Mouse (Mus musculus): ENCODE measurements at regions not wholly inside any gene's neighbourhood (a gene's known extent, or its start where the extent isn't known, plus 50 kb on each side); places are given as distances from the start of the nearest gene placed in this dataset.

- no peak overlapping the region for H3K27ac ChIP-seq
- no peak for ATAC-seq (ENCODE audit: low FRiP score, low read depth)
- H3K4me2 ChIP-seq (replicated peaks) = no peak overlapping the region
- no peaks in the 10 kb centered on the region for H3K36me3 ChIP-seq
- no peaks in the 10 kb centered on the region for H3K27me3 ChIP-seq (replicated peaks)
- no peak overlapping the region for H3K4me3 ChIP-seq
- H3K9ac ChIP-seq = no peak overlapping the region
- H3K4me1 ChIP-seq = no peaks in the 10 kb centered on the region
- H3K9me3 ChIP-seq = no peaks in the 10 kb centered on the region
Observed at GRCm38 (mm10) chr10:114083441-114083840, 718.7 kb downstream of the Trhde start.

DNA sequence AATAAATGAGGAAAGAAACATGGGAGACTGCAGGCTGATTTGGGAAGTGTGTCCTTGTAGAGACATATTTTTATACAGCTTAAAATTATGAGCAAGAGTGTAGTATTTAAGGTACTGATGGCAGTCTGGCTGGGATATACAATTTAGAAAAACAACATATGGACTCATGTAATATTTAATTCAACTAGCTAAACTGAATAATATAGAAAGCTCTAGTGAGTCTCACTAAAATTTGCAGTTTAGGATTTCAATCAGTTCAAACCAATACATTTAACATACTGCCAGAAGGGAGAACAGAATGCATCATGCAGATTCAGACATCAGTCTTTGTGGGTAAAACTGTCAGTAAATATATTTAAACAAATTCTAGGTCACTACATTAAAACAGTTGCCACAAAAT, 760.1 kb downstream of the Trhde start:
- H3K27me3 ChIP-seq (replicated peaks) = no peaks in the 10 kb centered on the region
- no peaks in the 10 kb centered on the region for H3K9me3 ChIP-seq
- H3K4me2 ChIP-seq (replicated peaks) = no peak overlapping the region
- no peak overlapping the region for H3K9ac ChIP-seq
- H3K4me1 ChIP-seq = no peaks in the 10 kb centered on the region
- no peak overlapping the region for H3K27ac ChIP-seq
- H3K4me3 ChIP-seq = no peak overlapping the region
- no peak for ATAC-seq (ENCODE audit: low FRiP score, low read depth)
- H3K36me3 ChIP-seq = no peaks in the 10 kb centered on the region

- ATAC-seq (ENCODE audit: low FRiP score, low read depth) = no peak
Observed at GRCm38 (mm10) chr10:114013427-114013826, 788.7 kb downstream of the Trhde start.

GRCm38 (mm10) chr10:113985376-113985775, 816.7 kb downstream of the Trhde start:
- Histone ChIP-seq H3K4me3 (no peak overlapping the region), H3K9me3 (no peaks in the 10 kb centered on the region), H3K4me1 (no peaks in the 10 kb centered on the region), H3K9ac (no peak overlapping the region), H3K27me3 (replicated peaks) (no peaks in the 10 kb centered on the region), H3K36me3 (no peaks in the 10 kb centered on the region), H3K27ac (no peak overlapping the region), H3K4me2 (replicated peaks) (no peak overlapping the region)
- ATAC-seq (ENCODE audit: low FRiP score, low read depth) = no peak

More at GRCm38 (mm10) chr10:114013427-114013826, 788.7 kb downstream of the Trhde start:
- H3K36me3 ChIP-seq = no peaks in the 10 kb centered on the region
- no peaks in the 10 kb centered on the region for H3K9me3 ChIP-seq
- H3K4me1 ChIP-seq = no peaks in the 10 kb centered on the region
- no peak overlapping the region for H3K4me2 ChIP-seq (replicated peaks)
- H3K27ac ChIP-seq = no peak overlapping the region
- H3K9ac ChIP-seq = no peak overlapping the region
- no peaks in the 10 kb centered on the region for H3K27me3 ChIP-seq (replicated peaks)
- H3K4me3 ChIP-seq = no peak overlapping the region

DNA sequence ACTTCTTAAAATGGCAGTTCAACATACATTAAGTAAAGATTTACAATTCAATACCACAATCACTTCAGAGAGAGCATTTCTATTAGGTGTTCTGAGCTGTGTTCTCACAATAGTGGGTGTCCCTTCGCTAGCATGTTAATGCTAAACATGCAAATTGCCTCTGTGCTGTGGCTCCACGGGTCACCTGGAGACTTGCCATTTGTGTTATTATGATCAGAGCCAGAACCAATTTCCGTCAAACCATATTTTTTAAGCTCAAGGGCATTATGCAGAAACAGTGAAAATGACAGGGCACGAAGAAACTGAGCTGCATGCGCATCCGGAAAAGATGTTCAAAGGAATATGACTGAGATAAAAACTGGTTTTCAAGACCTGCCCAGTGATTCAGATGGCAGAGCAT, 829.3 kb downstream of the Trhde start:
- Histone ChIP-seq H3K4me2 (replicated peaks) (no peak overlapping the region), H3K9ac (no peak overlapping the region), H3K27me3 (replicated peaks) (no peaks in the 10 kb centered on the region), H3K4me3 (no peak overlapping the region), H3K9me3 (0 out of 2 replicates have a peak, but pooled peaks cover under 1% of the 10 kb centered on the region), H3K27ac (no peak overlapping the region), H3K36me3 (no peaks in the 10 kb centered on the region), H3K4me1 (no peaks in the 10 kb centered on the region)
- 81% methylated on average over 6 of the region's 6 CpGs for WGBS
- no peak for ATAC-seq (ENCODE audit: low FRiP score, low read depth)

DNA sequence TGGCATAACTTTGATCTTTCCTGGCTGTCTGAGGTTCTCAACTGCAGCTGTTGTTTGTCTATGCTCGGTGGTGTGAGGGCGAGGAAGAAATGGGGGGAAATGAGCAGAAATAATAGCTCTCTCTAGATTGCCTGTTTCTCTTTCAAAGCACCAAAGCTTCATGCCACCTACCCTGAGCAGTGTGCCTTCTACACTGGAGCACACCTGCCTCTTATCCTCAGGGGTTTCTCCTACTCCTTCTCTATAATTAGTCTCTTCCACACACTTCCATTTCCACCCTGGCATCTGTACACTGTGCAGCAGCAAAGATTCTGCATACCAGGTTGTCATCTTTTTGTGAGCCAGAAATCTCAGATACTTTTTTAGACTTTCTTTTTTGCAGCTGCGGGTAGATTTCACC, 855.3 kb downstream of the Trhde start:
- H3K27ac ChIP-seq = no peak overlapping the region
- no peak for ATAC-seq (ENCODE audit: low FRiP score, low read depth)
- no peak overlapping the region for H3K4me2 ChIP-seq (replicated peaks)
- 38% methylated on average over 3 of the region's 3 CpGs for WGBS
- no peaks in the 10 kb centered on the region for H3K9me3 ChIP-seq
- no peaks in the 10 kb centered on the region for H3K36me3 ChIP-seq
- no peak overlapping the region for H3K9ac ChIP-seq
- no peaks in the 10 kb centered on the region for H3K4me1 ChIP-seq
- no peaks in the 10 kb centered on the region for H3K27me3 ChIP-seq (replicated peaks)
- no peak overlapping the region for H3K4me3 ChIP-seq

GRCm38 (mm10) chr10:113939524-113939923, 862.6 kb downstream of the Trhde start:
- H3K4me1 ChIP-seq = no peaks in the 10 kb centered on the region
- H3K36me3 ChIP-seq = no peaks in the 10 kb centered on the region
- ATAC-seq (ENCODE audit: low FRiP score, low read depth) = no peak
- H3K4me3 ChIP-seq = no peak overlapping the region
- no peaks in the 10 kb centered on the region for H3K9me3 ChIP-seq
- no peak overlapping the region for H3K4me2 ChIP-seq (replicated peaks)
- H3K27me3 ChIP-seq (replicated peaks) = no peaks in the 10 kb centered on the region
- whole genome bisulfite sequencing = 83% methylated on average over 6 of the region's 6 CpGs
- no peak overlapping the region for H3K27ac ChIP-seq
- no peak overlapping the region for H3K9ac ChIP-seq

GRCm38 (mm10) chr10:113930201-113930790, 871.8 kb downstream of the Trhde start:
- no peak for ATAC-seq (ENCODE audit: low FRiP score, low read depth)
- Histone ChIP-seq H3K9me3 (no peaks in the 10 kb centered on the region), H3K4me1 (no peaks in the 10 kb centered on the region), H3K4me2 (replicated peaks) (no peak overlapping the region), H3K27ac (no peak overlapping the region), H3K4me3 (no peak overlapping the region), H3K36me3 (no peaks in the 10 kb centered on the region), H3K9ac (no peak overlapping the region), H3K27me3 (replicated peaks) (no peaks in the 10 kb centered on the region)
- WGBS = 83% methylated on average over 6 of the region's 6 CpGs

GRCm38 (mm10) chr10:113916705-113917104, 885.4 kb downstream of the Trhde start:
- Histone ChIP-seq H3K9ac (no peak overlapping the region), H3K27ac (no peak overlapping the region), H3K27me3 (replicated peaks) (no peaks in the 10 kb centered on the region), H3K4me1 (no peaks in the 10 kb centered on the region), H3K4me2 (replicated peaks) (no peak overlapping the region), H3K36me3 (no peaks in the 10 kb centered on the region), H3K9me3 (no peaks in the 10 kb centered on the region), H3K4me3 (no peak overlapping the region)
- 79% methylated on average over 3 of the region's 3 CpGs for WGBS
- ATAC-seq (ENCODE audit: low FRiP score, low read depth) = no peak

- H3K4me1 ChIP-seq = no peaks in the 10 kb centered on the region
- no peaks in the 10 kb centered on the region for H3K27me3 ChIP-seq (replicated peaks)
- no peak overlapping the region for H3K4me3 ChIP-seq
- H3K4me2 ChIP-seq (replicated peaks) = no peak overlapping the region
- 86% methylated on average over 1 of the region's 1 CpGs for WGBS
- ATAC-seq (ENCODE audit: low FRiP score, low read depth) = no peak
- no peak overlapping the region for H3K27ac ChIP-seq
- no peak overlapping the region for H3K9ac ChIP-seq
- no peaks in the 10 kb centered on the region for H3K9me3 ChIP-seq
- no peaks in the 10 kb centered on the region for H3K36me3 ChIP-seq
Observed at GRCm38 (mm10) chr10:113902744-113903143, 899.4 kb downstream of the Trhde start.

DNA sequence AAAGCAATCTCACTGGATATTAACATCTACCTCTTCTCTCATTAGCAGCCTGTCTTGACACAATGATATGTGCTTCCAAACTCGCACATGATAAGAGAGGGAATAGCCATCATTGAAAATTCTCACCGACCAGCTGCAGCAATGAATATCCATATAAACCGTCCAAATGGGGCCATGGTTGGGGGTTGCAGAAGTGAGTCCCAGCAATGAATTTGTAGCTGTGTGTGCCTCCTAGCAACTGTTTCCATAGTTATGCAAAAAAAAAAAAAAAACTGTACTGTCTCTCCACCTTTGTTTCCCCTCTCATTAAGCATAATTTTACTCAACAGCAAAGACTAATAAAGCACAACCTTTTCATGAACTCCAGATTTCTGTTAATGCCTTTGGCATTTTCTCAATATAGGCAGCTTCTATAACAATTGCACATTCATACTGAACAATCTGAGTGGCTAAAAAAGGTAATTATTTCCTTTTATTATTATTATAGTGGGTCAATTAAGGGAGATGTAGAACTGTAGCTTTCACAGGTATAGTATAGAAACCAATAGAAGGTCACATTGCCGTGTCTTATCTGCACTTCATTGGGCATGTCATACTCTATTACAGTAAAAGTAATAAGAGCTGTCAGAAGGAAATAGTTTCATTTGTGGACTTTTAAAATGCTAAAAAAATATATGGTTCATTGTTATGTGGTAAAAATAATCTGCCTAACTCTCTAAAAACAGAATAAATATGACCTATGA, 927.5 kb downstream of the Trhde start:
- no peak overlapping the region for H3K4me2 ChIP-seq (replicated peaks)
- no peaks in the 10 kb centered on the region for H3K9me3 ChIP-seq
- H3K27ac ChIP-seq = no peak overlapping the region
- H3K27me3 ChIP-seq (replicated peaks) = no peaks in the 10 kb centered on the region
- H3K4me1 ChIP-seq = no peaks in the 10 kb centered on the region
- H3K36me3 ChIP-seq = no peaks in the 10 kb centered on the region
- H3K9ac ChIP-seq = no peak overlapping the region
- peak; percentile 41; the same call in 1 of the 2 replicates for ATAC-seq (ENCODE audit: low FRiP score, low read depth)
- H3K4me3 ChIP-seq = no peak overlapping the region
- WGBS = 60% methylated on average over 4 of the region's 4 CpGs

DNA sequence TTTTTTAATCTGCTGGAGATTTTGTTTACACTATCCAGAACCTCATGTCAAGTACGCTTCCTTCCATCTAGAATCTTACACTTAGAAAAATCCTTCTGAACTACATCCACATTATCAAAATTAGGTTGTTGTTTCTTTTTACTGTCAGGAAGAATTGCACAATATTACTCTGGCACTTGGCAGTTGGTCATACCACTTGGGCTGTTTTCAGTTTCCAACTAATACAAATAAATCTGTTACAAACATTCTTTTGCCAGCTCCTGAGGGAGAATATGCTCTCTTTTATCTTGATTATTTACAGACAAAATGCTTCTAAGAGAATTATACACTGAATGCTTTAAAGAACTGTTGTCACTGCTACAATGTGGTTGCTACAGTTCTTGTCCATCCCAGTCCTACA, 895.8 kb upstream of the Atxn7l3b start:
- no peaks in the 10 kb centered on the region for H3K4me1 ChIP-seq
- no peak overlapping the region for H3K27ac ChIP-seq
- H3K4me2 ChIP-seq (replicated peaks) = no peak overlapping the region
- H3K36me3 ChIP-seq = no peaks in the 10 kb centered on the region
- H3K9ac ChIP-seq = no peak overlapping the region
- no peaks in the 10 kb centered on the region for H3K9me3 ChIP-seq
- no peaks in the 10 kb centered on the region for H3K27me3 ChIP-seq (replicated peaks)
- WGBS = 87% methylated on average over 1 of the region's 1 CpGs
- no peak overlapping the region for H3K4me3 ChIP-seq
- no peak for ATAC-seq (ENCODE audit: low FRiP score, low read depth)
